Mouse (Mus musculus) thymus, adult 2 months (tissue): ENCODE data around the gene Pax7.

Experiments used
- CTCF ChIP-seq: fragments of 200-500 bp; IDR thresholded peaks from 2 replicates; pipeline ENCODE4 v1.5.1; 2012; ENCODE audit warnings: mild to moderate bottlenecking, control low read depth, low read length, moderate library complexity, borderline replicate concordance; ENCODE audit not compliant: control insufficient read depth, poor library complexity, insufficient read depth; ENCODE audit errors: extremely low read depth
- POLR2A ChIP-seq: fragments of 200-500 bp; IDR thresholded peaks from 2 replicates; pipeline ENCODE4 v1.6.1; 2012; ENCODE audit warnings: mild to moderate bottlenecking, low read length, control low read depth, moderate library complexity; ENCODE audit not compliant: control insufficient read depth, poor library complexity, insufficient read depth; ENCODE audit errors: extremely low read depth

GRCm38 (mm10) chr4:139830053-139830452, 3.3 kb downstream of the Pax7 start:
- TF ChIP-seq CTCF (no peak), POLR2A (no peak)
